Mouse (Mus musculus): Measurements from ENCODE around the gene Kcnj4. TPM values are rescaled to one million over a fixed set of nuclear protein-coding genes. Genes with fewer than 3 reads are reported as not detected.

Kcnj4 gene
- total RNA-seq, 2 experiments from 2014 or later: 166 to 177 TPM

- DNase-seq (ENCODE audit: low spot score in 2 of 2): peak in 1 of 2 experiments; percentile 29
- intact Hi-C loops (cut with DNase I): no loop called here
These were observed 11.4 kb upstream of the Kcnj4 start, which contains the start of gene Kdelr3 for GRCm38 (mm10) chr15:79516171-79517096. Gene Kdelr3 (plus strand): TSS chr15:79516411.

- DNase-seq (ENCODE audit: low spot score in 2 of 2): no peak
- intact Hi-C loops (cut with DNase I): no loop called here
These were observed 8.9 kb upstream of the Kcnj4 start for GRCm38 (mm10) chr15:79513940-79514339.

- intact Hi-C loops (cut with DNase I): no loop called here
These were observed 6.7 kb upstream of the Kcnj4 start for GRCm38 (mm10) chr15:79511553-79512320.

GRCm38 (mm10) chr15:79510425-79510824 is 5.4 kb upstream of the Kcnj4 start:
- intact Hi-C loops (cut with DNase I): no loop called here
- DNase-seq (ENCODE audit: low spot score in 2 of 2): peak in 1 of 2 experiments; percentile 74

More at GRCm38 (mm10) chr15:79511553-79512320, 6.7 kb upstream of the Kcnj4 start:
- DNase-seq (ENCODE audit: low spot score in 2 of 2): peak; percentile 92

GRCm38 (mm10) chr15:79509998-79510397 is 5.0 kb upstream of the Kcnj4 start:
- intact Hi-C loops (cut with DNase I): no loop called here
- DNase-seq (ENCODE audit: low spot score in 2 of 2): peak; percentile 73 to 76

- peak; percentile 43 to 75 for DNase-seq (ENCODE audit: low spot score in 2 of 2)
- intact Hi-C loops (cut with DNase I): no loop called here
These were observed 2.2 kb upstream of the Kcnj4 start for GRCm38 (mm10) chr15:79507055-79507828.

- peak in 1 of 2 experiments; percentile 74 for DNase-seq (ENCODE audit: low spot score in 2 of 2)
- intact Hi-C loops (cut with DNase I): no loop called here
These were observed 1.4 kb upstream of the Kcnj4 start for GRCm38 (mm10) chr15:79506460-79506859.

GRCm38 (mm10) chr15:79505616-79506283 is 709 bp upstream of the Kcnj4 start:
- intact Hi-C loops (cut with DNase I): no loop called here
- DNase-seq (ENCODE audit: low spot score in 2 of 2): peak; percentile 78 to 85

GRCm38 (mm10) chr15:79503438-79503837 is 1.6 kb downstream of the Kcnj4 start:
- intact Hi-C loops (cut with DNase I): no loop called here
- no peak for DNase-seq (ENCODE audit: low spot score in 2 of 2)

GRCm38 (mm10) chr15:79502891-79503341 is 2.1 kb downstream of the Kcnj4 start:
- DNase-seq (ENCODE audit: low spot score in 2 of 2): peak; percentile 74 to 75
- intact Hi-C loops (cut with DNase I): no loop called here

GRCm38 (mm10) chr15:79500110-79500509 is 4.9 kb downstream of the Kcnj4 start:
- intact Hi-C loops (cut with DNase I): no loop called here
- peak in 1 of 2 experiments; percentile 48 for DNase-seq (ENCODE audit: low spot score in 2 of 2)

- intact Hi-C loops (cut with DNase I): no loop called here
- peak; percentile 62 to 75 for DNase-seq (ENCODE audit: low spot score in 2 of 2)
These were observed 11.5 kb downstream of the Kcnj4 start for GRCm38 (mm10) chr15:79493527-79493926.

GRCm38 (mm10) chr15:79489463-79489862 is 15.6 kb downstream of the Kcnj4 start:
- DNase-seq (ENCODE audit: low spot score in 2 of 2): no peak
- intact Hi-C loops (cut with DNase I): no loop called here

- intact Hi-C loops (cut with DNase I): no loop called here
- DNase-seq (ENCODE audit: low spot score in 2 of 2): no peak
These were observed 23.8 kb downstream of the Kcnj4 start for GRCm38 (mm10) chr15:79481181-79481688.

GRCm38 (mm10) chr15:79477227-79477626 is 27.8 kb downstream of the Kcnj4 start:
- intact Hi-C loops (cut with DNase I): no loop called here
- DNase-seq (ENCODE audit: low spot score in 2 of 2): no peak

GRCm38 (mm10) chr15:79473638-79474355 is 31.2 kb downstream of the Kcnj4 start:
- intact Hi-C loops (cut with DNase I): no loop called here
- no peak for DNase-seq (ENCODE audit: low spot score in 2 of 2)

- DNase-seq (ENCODE audit: low spot score in 2 of 2): no peak
- intact Hi-C loops (cut with DNase I): no loop called here
These were observed 32.0 kb downstream of the Kcnj4 start for GRCm38 (mm10) chr15:79473042-79473441.

GRCm38 (mm10) chr15:79471095-79471494 is 33.9 kb downstream of the Kcnj4 start:
- no peak for DNase-seq (ENCODE audit: low spot score in 2 of 2)
- intact Hi-C loops (cut with DNase I): no loop called here
